Mouse (Mus musculus): ENCODE measurements around the gene Fam181a.

Gene Fam181a

DNA sequence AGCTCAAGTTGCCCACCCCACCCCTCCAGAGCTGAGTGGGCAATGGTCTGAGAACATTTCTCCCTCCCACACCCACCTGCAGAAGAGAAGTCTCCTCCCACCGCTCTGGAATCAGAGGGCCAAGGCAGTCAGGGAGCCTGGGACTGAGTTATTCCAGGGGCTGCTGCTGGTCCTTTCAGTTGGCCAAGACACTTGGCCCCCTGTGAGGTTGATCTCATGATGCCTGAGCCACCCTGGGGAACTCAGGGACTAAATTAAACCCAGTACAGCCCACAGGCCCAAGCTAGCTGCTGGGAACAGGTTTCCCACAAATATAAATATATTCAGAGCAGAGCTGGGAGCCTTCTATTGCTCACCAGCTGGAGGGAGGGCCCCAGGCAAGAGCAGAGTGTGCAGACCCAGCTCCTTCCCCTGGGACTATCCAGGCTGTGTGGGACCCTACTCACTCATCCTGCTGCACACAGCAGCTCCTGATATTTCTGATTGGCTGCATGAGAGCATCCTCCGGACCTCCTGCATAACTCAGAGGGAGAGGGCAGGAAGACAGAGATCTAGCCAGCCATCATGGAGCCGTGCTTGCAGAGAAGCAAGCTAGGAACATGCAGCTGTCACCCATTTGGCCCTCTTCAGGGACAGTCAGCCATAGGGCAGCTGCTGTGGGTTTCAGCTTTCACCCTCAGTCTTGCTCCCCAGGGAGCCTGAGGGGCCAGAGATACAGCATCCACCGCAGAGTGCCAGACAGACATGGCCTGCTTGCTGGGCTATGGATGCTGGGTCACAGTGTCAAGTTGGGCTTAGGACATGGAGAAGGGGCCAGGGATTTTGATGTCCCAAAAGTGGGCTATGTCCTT, 48.4 kb downstream of the Fam181a start:
- DNase-seq, result no peak

- DNase-seq, result no peak
These were observed 50.0 kb downstream of the Fam181a start for GRCm38 (mm10) chr12:103360812-103361211.

- DNase-seq, result no peak
These were observed 50.9 kb downstream of the Fam181a start for GRCm38 (mm10) chr12:103361539-103362307.

GRCm38 (mm10) chr12:103362336-103362735, 51.6 kb downstream of the Fam181a start:
- no peak for DNase-seq
